Mouse (Mus musculus) liver, embryonic 11.5 days (tissue): Measurements from ENCODE around the gene Myo1b. TPM values are rescaled to one million over a fixed set of nuclear protein-coding genes. Genes with fewer than 3 reads are reported as not detected.

Experiments
- ATAC-seq: fragments of 200-750 bp; cut with Nextera tagmentation; replicated peaks from 2 replicates; pipeline ENCODE4 v1.8.0; 2017; ENCODE audit warnings: moderate number of reproducible peaks, mild to moderate bottlenecking, moderate TSS enrichment, moderate library complexity; ENCODE audit not compliant: low FRiP score
- DNase-seq: peaks from one replicate; pipeline ENCODE4 v3.0.0-alpha.2; 2017; ENCODE audit warnings: low spot score
- H3K27ac ChIP-seq: fragments of 300-500 bp; sonication (generic); 2 replicates; pipeline ENCODE4 v1.5.1; 2014; ENCODE audit warnings: mild to moderate bottlenecking, low read depth, low read length, control low read depth
- H3K27me3 ChIP-seq: fragments of 300-500 bp; sonication (generic); replicated peaks from 2 replicates; pipeline ENCODE4 v1.6.1; 2014; ENCODE audit warnings: low read length, mixed read lengths; ENCODE audit not compliant: control insufficient read depth, insufficient read depth
- H3K36me3 ChIP-seq: fragments of 300-500 bp; sonication (generic); 2 replicates; pipeline ENCODE4 v1.6.1; 2014; ENCODE audit warnings: mild to moderate bottlenecking, low read length, moderate library complexity, mixed read lengths; ENCODE audit not compliant: control insufficient read depth, insufficient read depth
- H3K4me1 ChIP-seq: fragments of 300-500 bp; sonication (generic); replicated peaks from 2 replicates; pipeline ENCODE4 v1.6.1; 2014; ENCODE audit warnings: low read length, mixed read lengths; ENCODE audit not compliant: control insufficient read depth, insufficient read depth
- H3K4me2 ChIP-seq: fragments of 300-500 bp; sonication (generic); 2 replicates; pipeline ENCODE4 v1.6.1; 2014; ENCODE audit warnings: mild to moderate bottlenecking, control low read depth, moderate library complexity
- H3K4me3 ChIP-seq: fragments of 300-500 bp; sonication (generic); 2 replicates; pipeline ENCODE4 v1.5.1; 2014; ENCODE audit warnings: low read depth, low read length, control low read depth
- H3K9ac ChIP-seq: fragments of 300-500 bp; sonication (generic); 2 replicates; pipeline ENCODE4 v1.6.1; 2014; ENCODE audit warnings: low read depth, low read length, control low read depth
- H3K9me3 ChIP-seq: fragments of 300-500 bp; sonication (generic); 2 replicates; pipeline ENCODE4 v1.6.1; 2016; ENCODE audit warnings: low read length, inconsistent platforms, mixed read lengths; ENCODE audit not compliant: control insufficient read depth
- WGBS: fragments of 180-500 bp; shearing (Covaris S2); extraction: QIAGEN DNeasy Blood & Tissue Kit; methylation state at CpG from one replicate; pipeline ENCODE4 v1.1.7; 2014; 5-methylcytosine and 5-hydroxymethylcytosine counted together
- polyA plus RNA-seq: library from polyadenylated mRNA; unstranded; fragments of >200 nt; fragmentation: Nextera tagmentation; extraction: Ambion mirVana; gene quantifications from 2 replicates; pipeline ENCODE4 v1.2.1, GENCODE M21; 2014

Gene Myo1b
- polyA plus RNA-seq, 1 experiment from 2014 or later, result 26.4 TPM

DNA sequence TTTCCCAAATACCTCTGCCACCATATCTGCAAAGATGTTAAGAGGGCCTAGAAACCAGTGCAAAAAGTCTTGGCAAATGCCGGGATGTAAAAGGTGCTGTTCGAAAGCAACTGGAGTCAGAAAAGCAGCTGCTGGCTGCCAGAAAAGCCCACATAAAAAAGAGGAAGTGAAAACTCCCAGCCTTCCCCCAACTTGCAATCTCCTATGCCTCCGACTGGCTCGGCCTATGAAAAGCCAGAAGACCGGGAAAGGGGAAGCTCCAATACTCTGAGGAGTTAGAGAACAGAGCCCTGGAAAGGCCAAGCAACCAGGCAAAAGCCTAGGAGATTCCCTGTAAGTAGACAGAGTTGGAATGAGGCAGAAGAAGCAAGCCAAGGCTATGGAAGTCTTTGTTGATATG is 14.7 kb upstream of the Myo1b start:
- Histone ChIP-seq H3K9ac (no peak overlapping the region), H3K27ac (no peak overlapping the region), H3K4me2 (no peak overlapping the region), H3K27me3 (no peaks in the 10 kb centered on the region), H3K4me1 (peaks cover 17% of the 10 kb centered on the region), H3K36me3 (no peaks in the 10 kb centered on the region), H3K9me3 (no peaks in the 10 kb centered on the region), H3K4me3 (no peak overlapping the region)
- DNase-seq (no peak), ATAC-seq (no peak)
- WGBS, result 33% methylated on average over 5 of the region's 5 CpGs

DNA sequence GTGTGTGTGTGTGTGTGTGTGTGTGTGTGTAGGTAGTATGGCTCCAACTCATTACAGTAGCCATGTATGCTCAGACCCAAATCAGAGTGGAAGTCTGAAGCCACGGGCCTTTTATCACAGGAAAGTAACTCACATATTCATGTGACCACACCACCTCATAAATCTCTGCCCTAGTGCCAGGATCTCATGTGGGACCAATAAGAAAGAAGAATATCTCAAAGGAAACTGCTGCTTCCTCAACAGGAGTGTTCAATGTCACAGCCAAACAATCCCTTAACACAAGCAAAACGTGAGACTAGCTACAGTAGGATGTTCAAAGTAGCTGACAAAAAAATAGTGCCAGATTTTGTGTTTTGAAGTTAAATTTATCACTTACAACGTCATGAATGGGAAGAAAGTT is 13.7 kb upstream of the Myo1b start:
- Histone ChIP-seq H3K9ac (no peak overlapping the region), H3K27ac (no peak overlapping the region), H3K36me3 (no peaks in the 10 kb centered on the region), H3K4me1 (peaks cover 10% of the 10 kb centered on the region), H3K27me3 (no peaks in the 10 kb centered on the region), H3K9me3 (no peaks in the 10 kb centered on the region), H3K4me3 (no peak overlapping the region), H3K4me2 (no peak overlapping the region)
- 34% methylated on average over 3 of the region's 3 CpGs for WGBS
- no peak for ATAC-seq
- no peak for DNase-seq

GRCm38 (mm10) chr1:51922820-51923219 is 6.9 kb upstream of the Myo1b start:
- WGBS, result 15% methylated on average over 12 of the region's 12 CpGs

GRCm38 (mm10) chr1:51916276-51916675 is 405 bp upstream of the Myo1b start:
- Histone ChIP-seq H3K4me2 (peak overlapping the region; percentile 85), H3K9me3 (no peaks in the 10 kb centered on the region), H3K36me3 (no peaks in the 10 kb centered on the region), H3K9ac (no peak overlapping the region), H3K27ac (no peak overlapping the region), H3K4me1 (peaks cover 6% of the 10 kb centered on the region; the same call in 1 of the 2 replicates), H3K27me3 (peaks cover 15% of the 10 kb centered on the region), H3K4me3 (no peak overlapping the region)
- ATAC-seq (no peak), DNase-seq (no peak)
- WGBS, result 54% methylated on average over 5 of the region's 5 CpGs

More at GRCm38 (mm10) chr1:51922820-51923219, 6.9 kb upstream of the Myo1b start:
- DNase-seq (no peak), ATAC-seq (no peak)
- no peaks in the 10 kb centered on the region for H3K4me1 ChIP-seq
- H3K27ac ChIP-seq, result no peak overlapping the region
- H3K4me3 ChIP-seq, result no peak overlapping the region
- H3K9ac ChIP-seq, result no peak overlapping the region
- H3K36me3 ChIP-seq, result no peaks in the 10 kb centered on the region
- no peaks in the 10 kb centered on the region for H3K9me3 ChIP-seq
- no peaks in the 10 kb centered on the region for H3K27me3 ChIP-seq
- peak overlapping the region; percentile 28; the same call in 1 of the 2 replicates for H3K4me2 ChIP-seq

DNA sequence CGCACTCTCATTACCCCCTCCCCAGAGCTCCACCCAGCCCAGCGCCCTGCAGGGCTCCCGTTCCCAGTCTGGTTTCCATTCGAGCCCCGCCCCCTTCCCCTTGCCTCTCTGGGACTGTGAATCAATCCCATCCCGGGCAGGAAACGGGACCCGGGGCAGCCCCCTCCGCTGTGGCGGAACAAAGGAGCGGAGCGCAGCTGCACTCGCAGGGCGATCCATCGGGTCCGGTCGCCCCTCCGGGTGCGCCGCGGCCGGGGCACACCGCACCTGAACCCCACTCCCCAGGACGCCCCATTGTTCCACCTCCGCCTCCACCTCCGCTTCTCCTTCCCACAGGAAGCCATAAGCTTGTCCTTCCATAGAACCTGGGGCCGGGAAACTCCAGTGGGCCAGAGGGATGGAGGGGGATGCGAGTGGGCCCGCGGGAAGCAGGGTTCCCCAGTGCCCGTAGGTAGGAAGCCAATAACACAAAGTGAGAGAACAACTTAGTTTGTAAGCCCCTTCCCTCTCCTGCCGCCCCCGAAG is 758 bp downstream of the Myo1b start:
- no peaks in the 10 kb centered on the region for H3K36me3 ChIP-seq
- peak overlapping the region; percentile 81 for H3K27ac ChIP-seq
- H3K4me1 ChIP-seq, result peaks cover 6% of the 10 kb centered on the region; the same call in 1 of the 2 replicates
- ATAC-seq (peak; percentile 68), DNase-seq (peak; percentile 80)
- peak overlapping the region; percentile 69 for H3K4me3 ChIP-seq
- peak overlapping the region; percentile 85 for H3K4me2 ChIP-seq
- H3K9ac ChIP-seq, result peak overlapping the region; percentile 77
- H3K9me3 ChIP-seq, result no peaks in the 10 kb centered on the region
- peaks cover 15% of the 10 kb centered on the region for H3K27me3 ChIP-seq
- under 1% methylated on average over 33 of the region's 33 CpGs for WGBS

DNA sequence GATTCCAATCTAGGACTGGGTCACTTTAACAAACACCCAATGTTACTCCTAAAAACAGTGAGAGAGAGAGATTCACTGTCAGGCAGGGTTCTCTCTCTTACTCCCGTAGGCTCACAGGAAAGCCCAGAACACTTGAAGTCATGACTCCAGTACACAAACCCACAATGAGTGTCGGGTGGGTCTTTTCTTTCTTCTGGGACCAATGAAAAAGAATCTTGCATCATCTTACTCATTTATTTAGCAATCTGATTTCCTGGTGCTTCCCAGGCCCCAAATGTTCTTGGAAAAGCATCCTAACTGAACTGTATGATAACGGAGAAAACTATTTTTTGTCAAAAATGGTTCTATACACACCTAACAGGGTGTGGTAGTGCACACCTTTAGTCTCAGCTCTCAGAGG is 1.8 kb downstream of the Myo1b start:
- peaks cover 15% of the 10 kb centered on the region for H3K27me3 ChIP-seq
- H3K4me1 ChIP-seq, result peaks cover 6% of the 10 kb centered on the region; the same call in 1 of the 2 replicates
- WGBS, result 79% methylated on average over 3 of the region's 3 CpGs
- no peak overlapping the region for H3K27ac ChIP-seq
- ATAC-seq (no peak), DNase-seq (no peak)
- no peak overlapping the region; the same call in 1 of the 2 replicates for H3K4me2 ChIP-seq
- H3K9me3 ChIP-seq, result no peaks in the 10 kb centered on the region
- H3K4me3 ChIP-seq, result no peak overlapping the region
- H3K36me3 ChIP-seq, result no peaks in the 10 kb centered on the region
- H3K9ac ChIP-seq, result no peak overlapping the region

DNA sequence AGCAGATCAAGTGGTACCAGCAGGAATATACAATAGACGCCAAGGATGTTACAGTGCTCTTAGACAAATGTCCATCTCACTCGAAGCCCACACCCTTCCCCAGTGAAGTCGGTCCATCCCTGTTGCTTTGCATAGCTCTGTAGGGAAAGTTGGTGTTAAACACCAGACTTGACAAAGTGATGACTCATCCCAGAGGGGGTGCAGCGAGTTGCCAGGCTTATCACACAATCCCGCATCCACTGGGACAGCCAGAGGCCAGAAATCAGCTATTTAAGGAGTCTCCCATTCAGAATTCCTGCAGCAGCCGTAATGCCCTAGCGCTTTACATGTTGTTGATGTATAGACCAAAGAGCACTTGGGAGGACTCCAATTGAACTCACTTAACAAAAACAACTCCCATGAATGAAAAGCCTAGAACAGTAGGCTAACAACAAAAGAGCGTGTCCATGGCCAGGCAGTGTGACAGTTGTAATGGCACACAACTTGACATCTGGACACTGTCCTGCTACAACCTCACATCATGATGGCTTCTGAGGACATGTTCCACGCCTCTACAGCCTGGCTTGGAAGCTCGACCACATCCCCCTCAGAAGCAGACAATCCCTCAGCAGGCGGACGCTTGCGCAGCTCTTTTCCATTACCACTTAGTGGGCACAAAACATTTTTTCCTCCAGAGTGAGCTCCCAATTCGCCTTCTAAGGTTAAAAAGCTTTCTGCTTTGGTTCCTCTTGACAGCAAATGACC is 2.6 kb downstream of the Myo1b start:
- Histone ChIP-seq H3K4me2 (no peak overlapping the region), H3K9me3 (no peaks in the 10 kb centered on the region), H3K36me3 (no peaks in the 10 kb centered on the region), H3K9ac (no peak overlapping the region), H3K4me3 (no peak overlapping the region), H3K27ac (no peak overlapping the region), H3K27me3 (peaks cover 15% of the 10 kb centered on the region), H3K4me1 (peaks cover 6% of the 10 kb centered on the region; the same call in 1 of the 2 replicates)
- ATAC-seq (no peak), DNase-seq (no peak)
- 57% methylated on average over 14 of the region's 14 CpGs for WGBS

- peaks cover 13% of the 10 kb centered on the region for H3K27me3 ChIP-seq
- ATAC-seq (no peak), DNase-seq (no peak)
- no peak overlapping the region for H3K4me2 ChIP-seq
- no peak overlapping the region for H3K27ac ChIP-seq
- no peaks in the 10 kb centered on the region for H3K36me3 ChIP-seq
- H3K9me3 ChIP-seq, result no peaks in the 10 kb centered on the region
- H3K4me1 ChIP-seq, result peaks cover 15% of the 10 kb centered on the region
- no peak overlapping the region for H3K9ac ChIP-seq
- WGBS, result 50% methylated on average over 4 of the region's 4 CpGs
- H3K4me3 ChIP-seq, result no peak overlapping the region
These were observed 4.5 kb downstream of the Myo1b start for GRCm38 (mm10) chr1:51911331-51911730.

DNA sequence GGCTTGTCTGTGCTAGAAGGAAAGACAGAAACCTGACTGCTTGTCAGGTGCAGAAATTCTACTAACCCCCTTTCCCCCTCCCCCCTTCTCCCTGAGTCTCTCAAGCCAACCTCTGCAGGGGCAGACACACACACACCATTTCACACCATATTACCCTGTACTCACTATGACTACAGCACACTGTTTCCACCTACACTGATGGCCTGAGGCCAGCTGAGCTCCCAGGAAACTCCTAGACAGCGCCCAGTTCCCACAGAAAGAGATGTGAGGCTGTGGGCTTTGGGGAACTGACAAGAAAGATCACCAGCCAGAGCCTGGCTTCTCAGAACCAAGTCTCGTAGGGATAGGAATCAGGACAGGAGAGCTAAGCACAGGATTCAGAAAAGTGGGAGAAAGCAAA is 6.7 kb downstream of the Myo1b start:
- Histone ChIP-seq H3K36me3 (no peaks in the 10 kb centered on the region), H3K4me3 (no peak overlapping the region), H3K4me1 (peaks cover 15% of the 10 kb centered on the region), H3K27ac (no peak overlapping the region), H3K4me2 (no peak overlapping the region), H3K27me3 (no peaks in the 10 kb centered on the region), H3K9me3 (no peaks in the 10 kb centered on the region), H3K9ac (no peak overlapping the region)
- WGBS, result 74% methylated on average over 2 of the region's 2 CpGs
- DNase-seq, result no peak
- no peak for ATAC-seq
